Mouse (Mus musculus) kidney, embryonic 15.5 days (tissue): ENCODE data around the gene Iqsec1. TPM values are rescaled to one million over a fixed set of nuclear protein-coding genes. Genes with fewer than 3 reads are reported as not detected.

ENCODE experiments used
- ATAC-seq: fragments of 200-750 bp; cut with Nextera tagmentation; replicated peaks from 2 replicates; pipeline ENCODE4 v1.8.0; 2017; ENCODE audit warnings: moderate TSS enrichment; ENCODE audit not compliant: low FRiP score
- H3K27ac ChIP-seq: fragments of 300-500 bp; sonication (generic); 2 replicates; pipeline ENCODE4 v1.5.1; 2015; ENCODE audit warnings: mild to moderate bottlenecking, inconsistent platforms
- H3K27me3 ChIP-seq: fragments of 300-500 bp; sonication (generic); 2 replicates; pipeline ENCODE4 v1.6.1; 2015; ENCODE audit warnings: inconsistent platforms
- H3K36me3 ChIP-seq: fragments of 300-500 bp; sonication (generic); 2 replicates; pipeline ENCODE4 v1.6.1; 2015; ENCODE audit warnings: inconsistent platforms
- H3K4me1 ChIP-seq: fragments of 300-500 bp; sonication (generic); 2 replicates; pipeline ENCODE4 v1.6.1; 2015; ENCODE audit warnings: inconsistent platforms
- H3K4me2 ChIP-seq: fragments of 300-500 bp; sonication (generic); 2 replicates; pipeline ENCODE4 v1.6.1; 2015; ENCODE audit warnings: moderate library complexity, mild to moderate bottlenecking, inconsistent platforms
- H3K4me3 ChIP-seq: fragments of 300-500 bp; sonication (generic); replicated peaks from 2 replicates; pipeline ENCODE4 v1.5.1; 2015; ENCODE audit warnings: mild to moderate bottlenecking, inconsistent platforms
- H3K9ac ChIP-seq: fragments of 300-500 bp; sonication (generic); 2 replicates; pipeline ENCODE4 v1.6.1; 2015; ENCODE audit warnings: mild to moderate bottlenecking, inconsistent platforms
- H3K9me3 ChIP-seq: fragments of 300-500 bp; sonication (generic); replicated peaks from 2 replicates; pipeline ENCODE4 v1.6.1; 2016; ENCODE audit warnings: inconsistent platforms
- WGBS: fragments of 180-500 bp; shearing (Covaris S2); methylation state at CpG from one replicate; pipeline ENCODE4 v1.1.7; 2015; ENCODE audit warnings: mixed read lengths; 5-methylcytosine and 5-hydroxymethylcytosine counted together
- polyA plus RNA-seq: library from polyadenylated mRNA; unstranded; fragments of >200 nt; fragmentation: Nextera tagmentation; extraction: Ambion mirVana; gene quantifications from 2 replicates; pipeline ENCODE4 v1.2.1, GENCODE M21; 2015

Iqsec1 gene
- polyA plus RNA-seq, 1 experiment from 2014 or later = 10.8 TPM

- no peak overlapping the region for H3K27ac ChIP-seq
- ATAC-seq = no peak
- H3K9ac ChIP-seq = no peak overlapping the region
- H3K36me3 ChIP-seq = no peaks in the 10 kb centered on the region
- 87% methylated on average over 3 of the region's 3 CpGs for WGBS
- no peaks in the 10 kb centered on the region for H3K9me3 ChIP-seq
- H3K4me3 ChIP-seq = no peak overlapping the region
- no peaks in the 10 kb centered on the region for H3K27me3 ChIP-seq
- no peaks in the 10 kb centered on the region for H3K4me1 ChIP-seq
- no peak overlapping the region for H3K4me2 ChIP-seq
Observed at GRCm38 (mm10) chr6:90787587-90787986, 200.9 kb downstream of the Iqsec1 start.

GRCm38 (mm10) chr6:90787036-90787435 is 201.4 kb downstream of the Iqsec1 start:
- no peaks in the 10 kb centered on the region for H3K9me3 ChIP-seq

GRCm38 (mm10) chr6:90786589-90786988 is 201.9 kb downstream of the Iqsec1 start:
- no peak for ATAC-seq
- Histone ChIP-seq H3K4me1 (peaks cover 10% of the 10 kb centered on the region; the same call in 1 of the 2 replicates), H3K4me3 (no peak overlapping the region), H3K36me3 (no peaks in the 10 kb centered on the region), H3K4me2 (no peak overlapping the region), H3K9me3 (no peaks in the 10 kb centered on the region), H3K27ac (no peak overlapping the region), H3K9ac (no peak overlapping the region), H3K27me3 (no peaks in the 10 kb centered on the region)
- WGBS = 71% methylated on average over 3 of the region's 3 CpGs

More at GRCm38 (mm10) chr6:90787036-90787435, 201.4 kb downstream of the Iqsec1 start:
- Histone ChIP-seq H3K27me3 (no peaks in the 10 kb centered on the region), H3K4me2 (no peak overlapping the region), H3K9ac (no peak overlapping the region), H3K4me1 (peaks cover 5% of the 10 kb centered on the region; the same call in 1 of the 2 replicates), H3K4me3 (no peak overlapping the region), H3K36me3 (no peaks in the 10 kb centered on the region), H3K27ac (no peak overlapping the region)
- 69% methylated on average over 6 of the region's 6 CpGs for WGBS
- no peak for ATAC-seq

GRCm38 (mm10) chr6:90783945-90784344 is 204.5 kb downstream of the Iqsec1 start:
- WGBS = 53% methylated on average over 4 of the region's 4 CpGs
- no peak overlapping the region for H3K4me3 ChIP-seq
- H3K27ac ChIP-seq = no peak overlapping the region
- no peaks in the 10 kb centered on the region for H3K9me3 ChIP-seq
- H3K36me3 ChIP-seq = no peaks in the 10 kb centered on the region
- H3K4me1 ChIP-seq = peaks cover 10% of the 10 kb centered on the region; the same call in 1 of the 2 replicates
- H3K9ac ChIP-seq = no peak overlapping the region
- ATAC-seq = no peak
- H3K4me2 ChIP-seq = no peak overlapping the region
- H3K27me3 ChIP-seq = no peaks in the 10 kb centered on the region

- no peaks in the 10 kb centered on the region for H3K27me3 ChIP-seq
- H3K27ac ChIP-seq = no peak overlapping the region
- H3K36me3 ChIP-seq = no peaks in the 10 kb centered on the region
- H3K4me3 ChIP-seq = no peak overlapping the region
- H3K9ac ChIP-seq = no peak overlapping the region
- ATAC-seq = no peak
- no peaks in the 10 kb centered on the region for H3K9me3 ChIP-seq
- H3K4me1 ChIP-seq = peaks cover 10% of the 10 kb centered on the region; the same call in 1 of the 2 replicates
- no peak overlapping the region for H3K4me2 ChIP-seq
Observed at GRCm38 (mm10) chr6:90783176-90783575, 205.3 kb downstream of the Iqsec1 start.

- WGBS = 41% methylated on average over 19 of the region's 19 CpGs
- Histone ChIP-seq H3K36me3 (no peaks in the 10 kb centered on the region), H3K9me3 (no peaks in the 10 kb centered on the region), H3K4me1 (peaks cover 10% of the 10 kb centered on the region; the same call in 1 of the 2 replicates), H3K27ac (no peak overlapping the region), H3K9ac (no peak overlapping the region), H3K27me3 (no peaks in the 10 kb centered on the region), H3K4me3 (no peak overlapping the region), H3K4me2 (no peak overlapping the region)
- ATAC-seq = peak; percentile 49; the same call in 1 of the 2 replicates
Observed at GRCm38 (mm10) chr6:90781921-90782770, 206.3 kb downstream of the Iqsec1 start.

GRCm38 (mm10) chr6:90780532-90780931 is 208.0 kb downstream of the Iqsec1 start:
- no peaks in the 10 kb centered on the region for H3K9me3 ChIP-seq
- H3K9ac ChIP-seq = no peak overlapping the region
- H3K4me3 ChIP-seq = no peak overlapping the region
- no peaks in the 10 kb centered on the region for H3K27me3 ChIP-seq
- 60% methylated on average over 2 of the region's 2 CpGs for WGBS
- no peaks in the 10 kb centered on the region for H3K36me3 ChIP-seq
- no peak for ATAC-seq
- no peak overlapping the region for H3K27ac ChIP-seq
- H3K4me2 ChIP-seq = no peak overlapping the region
- H3K4me1 ChIP-seq = peaks cover 10% of the 10 kb centered on the region; the same call in 1 of the 2 replicates

- Histone ChIP-seq H3K27me3 (no peaks in the 10 kb centered on the region), H3K36me3 (no peaks in the 10 kb centered on the region), H3K4me2 (no peak overlapping the region), H3K4me1 (peaks cover 10% of the 10 kb centered on the region; the same call in 1 of the 2 replicates), H3K9ac (no peak overlapping the region), H3K4me3 (no peak overlapping the region), H3K9me3 (no peaks in the 10 kb centered on the region), H3K27ac (no peak overlapping the region)
- 63% methylated on average over 6 of the region's 6 CpGs for WGBS
- ATAC-seq = no peak
Observed at GRCm38 (mm10) chr6:90778841-90779240, 209.6 kb downstream of the Iqsec1 start.

- H3K9ac ChIP-seq = no peak overlapping the region
- 80% methylated on average over 1 of the region's 1 CpGs for WGBS
- no peaks in the 10 kb centered on the region for H3K36me3 ChIP-seq
- no peak overlapping the region for H3K27ac ChIP-seq
- H3K4me1 ChIP-seq = peaks cover 7% of the 10 kb centered on the region; the same call in 1 of the 2 replicates
- no peaks in the 10 kb centered on the region for H3K9me3 ChIP-seq
- no peak for ATAC-seq
- no peak overlapping the region for H3K4me3 ChIP-seq
- no peak overlapping the region for H3K4me2 ChIP-seq
- no peaks in the 10 kb centered on the region for H3K27me3 ChIP-seq
Observed at GRCm38 (mm10) chr6:90777302-90777701, 211.2 kb downstream of the Iqsec1 start.

- Histone ChIP-seq H3K4me2 (no peak overlapping the region), H3K27ac (no peak overlapping the region), H3K4me3 (no peak overlapping the region), H3K4me1 (no peaks in the 10 kb centered on the region), H3K36me3 (no peaks in the 10 kb centered on the region), H3K9me3 (no peaks in the 10 kb centered on the region), H3K27me3 (no peaks in the 10 kb centered on the region), H3K9ac (no peak overlapping the region)
- WGBS = 95% methylated on average over 1 of the region's 1 CpGs
- ATAC-seq = no peak
Observed at GRCm38 (mm10) chr6:90775606-90776005, 212.9 kb downstream of the Iqsec1 start.

GRCm38 (mm10) chr6:90773811-90774233 is 214.7 kb downstream of the Iqsec1 start:
- Histone ChIP-seq H3K4me3 (no peak overlapping the region), H3K27ac (no peak overlapping the region), H3K9ac (no peak overlapping the region), H3K9me3 (no peaks in the 10 kb centered on the region), H3K4me2 (no peak overlapping the region), H3K27me3 (no peaks in the 10 kb centered on the region), H3K36me3 (no peaks in the 10 kb centered on the region), H3K4me1 (no peaks in the 10 kb centered on the region)
- ATAC-seq = no peak

- no peaks in the 10 kb centered on the region for H3K36me3 ChIP-seq
- H3K4me2 ChIP-seq = no peak overlapping the region
- no peak overlapping the region for H3K27ac ChIP-seq
- WGBS = 87% methylated on average over 5 of the region's 5 CpGs
- no peak for ATAC-seq
- peaks cover 4% of the 10 kb centered on the region; the same call in 1 of the 2 replicates for H3K4me1 ChIP-seq
- no peaks in the 10 kb centered on the region for H3K9me3 ChIP-seq
- H3K4me3 ChIP-seq = no peak overlapping the region
- H3K9ac ChIP-seq = no peak overlapping the region
- H3K27me3 ChIP-seq = no peaks in the 10 kb centered on the region
Observed at GRCm38 (mm10) chr6:90772120-90772519, 216.4 kb downstream of the Iqsec1 start.
